Mouse (Mus musculus): Measurements from ENCODE around the gene Fgf2. TPM values are rescaled to one million over a fixed set of nuclear protein-coding genes. Genes with fewer than 3 reads are reported as not detected.

Gene Fgf2
- polyA plus RNA-seq, 1 experiment from 2014 or later, result 2.3 TPM

DNA sequence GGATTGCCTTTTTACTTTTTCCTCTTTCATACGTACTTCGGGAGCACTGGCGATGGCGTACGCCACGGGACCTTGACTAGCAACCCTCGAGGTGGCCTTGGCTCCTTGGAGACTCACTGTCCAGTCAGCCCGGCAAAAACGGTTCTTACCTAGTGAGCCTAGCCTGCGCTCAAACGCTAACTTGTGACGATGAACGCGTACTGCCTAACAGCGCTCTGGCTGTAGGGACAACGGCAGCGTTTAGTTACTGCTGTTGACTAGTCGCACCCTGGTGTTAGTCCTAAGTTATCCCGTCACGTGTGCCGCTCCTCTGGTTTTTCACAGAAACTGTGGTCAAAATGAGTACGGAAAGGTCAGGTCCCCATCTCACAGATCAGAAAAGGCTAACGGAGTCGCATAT lies 72.5 kb downstream of the Fgf2 start:
- Histone ChIP-seq H3K27me3 (no peaks in the 10 kb centered on the region), H3K4me1 (peaks cover 19% of the 10 kb centered on the region), H3K4me2 (peak overlapping the region; percentile 68), H3K36me3 (peaks cover 17% of the 10 kb centered on the region), H3K4me3 (replicated peaks) (peak overlapping the region; percentile 89), H3K9ac (peak overlapping the region; percentile 76), H3K27ac (peak overlapping the region; percentile 94), H3K9me3 (replicated peaks) (no peaks in the 10 kb centered on the region)
- WGBS, result under 1% methylated on average over 24 of the region's 24 CpGs
- ATAC-seq (replicated peaks; ENCODE audit: low FRiP score), result peak; percentile 0; the same call in 1 of the 2 replicates

DNA sequence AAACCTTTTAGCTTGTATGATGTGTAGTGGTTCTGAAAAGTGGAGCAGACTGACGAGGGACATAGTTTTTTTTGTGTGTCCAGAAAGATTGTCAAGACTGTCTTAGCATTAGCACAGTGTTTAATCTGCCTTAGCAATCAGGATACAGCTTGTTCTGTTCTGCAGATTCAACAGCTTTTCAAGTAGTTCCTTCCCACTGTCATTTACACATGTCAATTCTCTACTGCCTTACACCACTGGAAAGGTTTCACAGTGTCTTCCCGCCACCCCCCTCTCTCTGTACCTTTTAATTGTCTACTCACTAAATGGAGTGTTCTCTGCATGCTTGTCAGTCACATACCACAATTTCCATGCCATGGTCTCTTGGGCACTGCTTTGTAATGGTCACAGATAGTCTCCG lies 73.0 kb downstream of the Fgf2 start:
- Histone ChIP-seq H3K27ac (peak overlapping the region; percentile 94), H3K27me3 (no peaks in the 10 kb centered on the region), H3K9me3 (replicated peaks) (no peaks in the 10 kb centered on the region), H3K36me3 (peaks cover 20% of the 10 kb centered on the region), H3K4me1 (peaks cover 19% of the 10 kb centered on the region), H3K4me2 (peak overlapping the region; percentile 68), H3K4me3 (replicated peaks) (peak overlapping the region; percentile 89), H3K9ac (peak overlapping the region; percentile 76)
- WGBS, result 16% methylated on average over 3 of the region's 3 CpGs
- no peak for ATAC-seq (replicated peaks; ENCODE audit: low FRiP score)

- H3K36me3 ChIP-seq, result peaks cover 45% of the 10 kb centered on the region
- ATAC-seq (replicated peaks; ENCODE audit: low FRiP score), result no peak
- 93% methylated on average over 3 of the region's 3 CpGs for WGBS
Observed at GRCm38 (mm10) chr3:37426069-37426468, 77.9 kb downstream of the Fgf2 start.

GRCm38 (mm10) chr3:37430359-37430758 lies 82.2 kb downstream of the Fgf2 start:
- peaks cover 60% of the 10 kb centered on the region for H3K36me3 ChIP-seq
- no peaks in the 10 kb centered on the region for H3K27me3 ChIP-seq
- H3K27ac ChIP-seq, result no peak overlapping the region
- no peaks in the 10 kb centered on the region for H3K4me1 ChIP-seq
- ATAC-seq (replicated peaks; ENCODE audit: low FRiP score), result no peak
- H3K9ac ChIP-seq, result no peak overlapping the region
- no peak overlapping the region for H3K4me2 ChIP-seq
- no peak overlapping the region for H3K4me3 ChIP-seq (replicated peaks)
- no peaks in the 10 kb centered on the region for H3K9me3 ChIP-seq (replicated peaks)

More at GRCm38 (mm10) chr3:37426069-37426468, 77.9 kb downstream of the Fgf2 start:
- peaks cover 7% of the 10 kb centered on the region for H3K4me1 ChIP-seq
- no peak overlapping the region for H3K4me3 ChIP-seq (replicated peaks)
- H3K4me2 ChIP-seq, result no peak overlapping the region
- H3K9me3 ChIP-seq (replicated peaks), result no peaks in the 10 kb centered on the region
- H3K27me3 ChIP-seq, result no peaks in the 10 kb centered on the region
- no peak overlapping the region for H3K27ac ChIP-seq
- no peak overlapping the region for H3K9ac ChIP-seq

- H3K27me3 ChIP-seq, result no peaks in the 10 kb centered on the region
- H3K9me3 ChIP-seq (replicated peaks), result no peaks in the 10 kb centered on the region
- no peak overlapping the region for H3K4me2 ChIP-seq
- no peak overlapping the region for H3K9ac ChIP-seq
- ATAC-seq (replicated peaks; ENCODE audit: low FRiP score), result no peak
- 75% methylated on average over 1 of the region's 1 CpGs for WGBS
- no peak overlapping the region for H3K27ac ChIP-seq
- H3K36me3 ChIP-seq, result peaks cover 36% of the 10 kb centered on the region
- H3K4me3 ChIP-seq (replicated peaks), result no peak overlapping the region
- H3K4me1 ChIP-seq, result no peaks in the 10 kb centered on the region
Observed at GRCm38 (mm10) chr3:37439770-37440169, 91.6 kb downstream of the Fgf2 start.

GRCm38 (mm10) chr3:37443409-37443808 lies 95.3 kb downstream of the Fgf2 start:
- Histone ChIP-seq H3K4me3 (replicated peaks) (no peak overlapping the region), H3K9ac (no peak overlapping the region), H3K9me3 (replicated peaks) (no peaks in the 10 kb centered on the region), H3K4me2 (no peak overlapping the region), H3K27ac (no peak overlapping the region), H3K4me1 (no peaks in the 10 kb centered on the region), H3K27me3 (no peaks in the 10 kb centered on the region), H3K36me3 (peaks cover 25% of the 10 kb centered on the region)
- no peak for ATAC-seq (replicated peaks; ENCODE audit: low FRiP score)
- 83% methylated on average over 2 of the region's 2 CpGs for WGBS

- H3K9ac ChIP-seq, result no peak overlapping the region
- H3K27me3 ChIP-seq, result no peaks in the 10 kb centered on the region
- H3K27ac ChIP-seq, result no peak overlapping the region
- H3K4me1 ChIP-seq, result no peaks in the 10 kb centered on the region
- no peaks in the 10 kb centered on the region for H3K9me3 ChIP-seq (replicated peaks)
- no peak overlapping the region for H3K4me2 ChIP-seq
- no peak for ATAC-seq (replicated peaks; ENCODE audit: low FRiP score)
- WGBS, result 80% methylated on average over 1 of the region's 1 CpGs
- H3K4me3 ChIP-seq (replicated peaks), result no peak overlapping the region
- H3K36me3 ChIP-seq, result peaks cover 18% of the 10 kb centered on the region
Observed at GRCm38 (mm10) chr3:37455992-37456391, 107.8 kb downstream of the Fgf2 start.

Other genes with a start within 250 kb of the Fgf2 start
- gene Il2, start 222.4 kb upstream of the Fgf2 start, polyA plus RNA-seq (2015; fragmentation: Nextera tagmentation; extraction: Ambion mirVana), result 0.28 TPM in 1 of 2 replicates, not detected in the other
- gene Il21, start 115.7 kb upstream of the Fgf2 start, polyA plus RNA-seq (2015; fragmentation: Nextera tagmentation; extraction: Ambion mirVana), result not detected in 2 replicates
- 8.5 and 8.7 TPM in 2 replicates for gene Bbs12, start 35.8 kb upstream of the Fgf2 start, polyA plus RNA-seq (2015; fragmentation: Nextera tagmentation; extraction: Ambion mirVana)
- gene Cetn4, start 35.6 kb upstream of the Fgf2 start, polyA plus RNA-seq (2015; fragmentation: Nextera tagmentation; extraction: Ambion mirVana), result 3.8 and 4.2 TPM in 2 replicates
- gene Spata5, start 71.5 kb downstream of the Fgf2 start, polyA plus RNA-seq (2015; fragmentation: Nextera tagmentation; extraction: Ambion mirVana), result 38.7 and 48.0 TPM in 2 replicates
- 5.2 and 5.6 TPM in 2 replicates for gene Nudt6, start 71.9 kb downstream of the Fgf2 start, polyA plus RNA-seq (2015; fragmentation: Nextera tagmentation; extraction: Ambion mirVana)

Measured in kidney, embryonic 15.5 days (tissue).